Mouse (Mus musculus) embryonic fibroblast, embryonic 13.5 days (primary cell): ENCODE data around the gene Hdgfl2.
"Not testable (repeated sequence)": the region's sequence is repeated elsewhere in the genome, so short reads cannot be mapped to it uniquely, and the experiment has no call there.

Source experiments
- CTCF ChIP-seq: IDR thresholded peaks from 2 replicates; pipeline ENCODE4 v1.5.1; 2011; ENCODE audit warnings: mild to moderate bottlenecking, control low read depth, low read length, moderate library complexity, borderline replicate concordance; ENCODE audit not compliant: insufficient read depth
- POLR2A ChIP-seq: IDR thresholded peaks from 2 replicates; pipeline ENCODE4 v1.6.1; 2011; ENCODE audit warnings: low read depth, mild to moderate bottlenecking, control low read depth, low read length, moderate library complexity

DNA sequence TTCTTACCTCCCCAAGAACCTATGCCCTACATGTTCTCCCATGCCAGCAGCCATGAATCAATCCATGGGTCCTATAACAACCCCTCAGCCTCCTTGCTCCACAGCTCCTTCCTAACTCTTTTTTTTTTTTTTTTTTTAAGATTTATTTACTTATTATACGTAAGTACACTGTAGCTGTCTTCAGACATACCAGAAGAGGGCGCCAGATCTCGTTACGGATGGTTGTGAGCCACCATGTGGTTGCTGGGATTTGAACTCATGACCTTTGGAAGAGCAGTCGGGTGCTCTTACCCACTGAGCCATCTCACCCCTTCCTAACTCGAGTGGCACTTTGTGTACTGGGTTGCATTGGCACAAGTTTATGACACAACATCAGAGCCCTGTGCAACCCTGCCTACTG, 13.7 kb upstream of the Hdgfl2 start:
- TF ChIP-seq CTCF, POLR2A: not testable (repeated sequence)
